Mouse (Mus musculus): ENCODE results near the gene Fkbp5. TPM values are rescaled to one million over a fixed set of nuclear protein-coding genes. Genes with fewer than 3 reads are reported as not detected.

Fkbp5 gene
- polyA plus RNA-seq, 1 experiment from 2014 or later, result 8.3 TPM

- no peaks in the 10 kb centered on the region for H3K4me1 ChIP-seq (ENCODE audit: insufficient read depth)
- no peak overlapping the region for H3K9ac ChIP-seq
- TF ChIP-seq CTCF (IDR thresholded peaks at IDR 0.05; ENCODE audit: low read depth), result peak; percentile 42; the same call in 1 of the 2 replicates
- no peak for ATAC-seq (ENCODE audit: insufficient read depth)
- H3K27ac ChIP-seq (ENCODE audit: low read depth), result no peak overlapping the region
- no peak overlapping the region for H3K4me2 ChIP-seq
- 61% methylated on average over 3 of the region's 3 CpGs for WGBS
- no peaks in the 10 kb centered on the region for H3K36me3 ChIP-seq (ENCODE audit: insufficient read depth)
- H3K4me3 ChIP-seq (ENCODE audit: low read depth, low read length), result no peak overlapping the region
- no peaks in the 10 kb centered on the region for H3K9me3 ChIP-seq (ENCODE audit: low read depth, low read length)
- no peak for DNase-seq
- H3K27me3 ChIP-seq (ENCODE audit: insufficient read depth, low read length), result no peaks in the 10 kb centered on the region
These were observed 41.6 kb downstream of the Fkbp5 start for GRCm38 (mm10) chr17:28475593-28476325.

GRCm38 (mm10) chr17:28472696-28473095 lies 44.6 kb downstream of the Fkbp5 start:
- Histone ChIP-seq H3K9ac (no peak overlapping the region), H3K4me2 (no peak overlapping the region), H3K27me3 (ENCODE audit: insufficient read depth, low read length) (no peaks in the 10 kb centered on the region), H3K4me3 (ENCODE audit: low read depth, low read length) (no peak overlapping the region), H3K9me3 (ENCODE audit: low read depth, low read length) (no peaks in the 10 kb centered on the region), H3K27ac (ENCODE audit: low read depth) (no peak overlapping the region), H3K4me1 (ENCODE audit: insufficient read depth) (no peaks in the 10 kb centered on the region), H3K36me3 (ENCODE audit: insufficient read depth) (no peaks in the 10 kb centered on the region)
- no peak for DNase-seq
- WGBS, result 48% methylated on average over 5 of the region's 5 CpGs
- ATAC-seq (ENCODE audit: insufficient read depth), result no peak
- no peak for TF ChIP-seq CTCF (IDR thresholded peaks at IDR 0.05; ENCODE audit: low read depth)

GRCm38 (mm10) chr17:28470876-28471275 lies 46.5 kb downstream of the Fkbp5 start:
- DNase-seq (no peak), ATAC-seq (ENCODE audit: insufficient read depth) (no peak)
- no peaks in the 10 kb centered on the region for H3K36me3 ChIP-seq (ENCODE audit: insufficient read depth)
- no peak overlapping the region for H3K4me2 ChIP-seq
- H3K9me3 ChIP-seq (ENCODE audit: low read depth, low read length), result no peaks in the 10 kb centered on the region
- no peak overlapping the region for H3K4me3 ChIP-seq (ENCODE audit: low read depth, low read length)
- no peak overlapping the region for H3K27ac ChIP-seq (ENCODE audit: low read depth)
- H3K4me1 ChIP-seq (ENCODE audit: insufficient read depth), result no peaks in the 10 kb centered on the region
- no peak overlapping the region for H3K9ac ChIP-seq
- 80% methylated on average over 6 of the region's 6 CpGs for WGBS
- no peaks in the 10 kb centered on the region for H3K27me3 ChIP-seq (ENCODE audit: insufficient read depth, low read length)
- no peak for TF ChIP-seq CTCF (IDR thresholded peaks at IDR 0.05; ENCODE audit: low read depth)

GRCm38 (mm10) chr17:28467749-28468148 lies 49.6 kb downstream of the Fkbp5 start:
- DNase-seq, result peak; percentile 39
- Histone ChIP-seq H3K9ac (no peak overlapping the region), H3K4me1 (ENCODE audit: insufficient read depth) (no peaks in the 10 kb centered on the region), H3K36me3 (ENCODE audit: insufficient read depth) (no peaks in the 10 kb centered on the region), H3K4me3 (ENCODE audit: low read depth, low read length) (no peak overlapping the region), H3K9me3 (ENCODE audit: low read depth, low read length) (no peaks in the 10 kb centered on the region), H3K4me2 (peak overlapping the region; percentile 18), H3K27ac (ENCODE audit: low read depth) (no peak overlapping the region), H3K27me3 (ENCODE audit: insufficient read depth, low read length) (no peaks in the 10 kb centered on the region)
- TF ChIP-seq CTCF (IDR thresholded peaks at IDR 0.05; ENCODE audit: low read depth), result no peak
- 55% methylated on average over 11 of the region's 11 CpGs for WGBS
- ATAC-seq (ENCODE audit: insufficient read depth), result no peak

- no peak for TF ChIP-seq CTCF (IDR thresholded peaks at IDR 0.05; ENCODE audit: low read depth)
- no peak overlapping the region for H3K27ac ChIP-seq (ENCODE audit: low read depth)
- H3K9me3 ChIP-seq (ENCODE audit: low read depth, low read length), result no peaks in the 10 kb centered on the region
- no peaks in the 10 kb centered on the region for H3K27me3 ChIP-seq (ENCODE audit: insufficient read depth, low read length)
- H3K4me3 ChIP-seq (ENCODE audit: low read depth, low read length), result no peak overlapping the region
- WGBS, result 63% methylated on average over 4 of the region's 4 CpGs
- no peak overlapping the region for H3K9ac ChIP-seq
- H3K4me1 ChIP-seq (ENCODE audit: insufficient read depth), result no peaks in the 10 kb centered on the region
- no peaks in the 10 kb centered on the region for H3K36me3 ChIP-seq (ENCODE audit: insufficient read depth)
- H3K4me2 ChIP-seq, result no peak overlapping the region
- no peak for ATAC-seq (ENCODE audit: insufficient read depth)
- no peak for DNase-seq
These were observed 51.4 kb downstream of the Fkbp5 start for GRCm38 (mm10) chr17:28465968-28466367.

GRCm38 (mm10) chr17:28463701-28464443 lies 53.5 kb downstream of the Fkbp5 start:
- H3K36me3 ChIP-seq (ENCODE audit: insufficient read depth), result no peaks in the 10 kb centered on the region
- 67% methylated on average over 7 of the region's 7 CpGs for WGBS
- no peak for DNase-seq
- H3K4me1 ChIP-seq (ENCODE audit: insufficient read depth), result no peaks in the 10 kb centered on the region
- H3K9me3 ChIP-seq (ENCODE audit: low read depth, low read length), result no peaks in the 10 kb centered on the region
- H3K4me3 ChIP-seq (ENCODE audit: low read depth, low read length), result no peak overlapping the region
- no peak for ATAC-seq (ENCODE audit: insufficient read depth)
- no peak overlapping the region for H3K4me2 ChIP-seq
- H3K27ac ChIP-seq (ENCODE audit: low read depth), result no peak overlapping the region
- H3K9ac ChIP-seq, result no peak overlapping the region
- no peak for TF ChIP-seq CTCF (IDR thresholded peaks at IDR 0.05; ENCODE audit: low read depth)
- H3K27me3 ChIP-seq (ENCODE audit: insufficient read depth, low read length), result no peaks in the 10 kb centered on the region

- TF ChIP-seq CTCF (IDR thresholded peaks at IDR 0.05; ENCODE audit: low read depth), result no peak
- H3K27ac ChIP-seq (ENCODE audit: low read depth), result no peak overlapping the region
- DNase-seq (no peak), ATAC-seq (ENCODE audit: insufficient read depth) (no peak)
- 92% methylated on average over 1 of the region's 1 CpGs for WGBS
- no peaks in the 10 kb centered on the region for H3K36me3 ChIP-seq (ENCODE audit: insufficient read depth)
- no peak overlapping the region for H3K4me2 ChIP-seq
- H3K27me3 ChIP-seq (ENCODE audit: insufficient read depth, low read length), result no peaks in the 10 kb centered on the region
- H3K4me3 ChIP-seq (ENCODE audit: low read depth, low read length), result no peak overlapping the region
- no peaks in the 10 kb centered on the region for H3K9me3 ChIP-seq (ENCODE audit: low read depth, low read length)
- no peaks in the 10 kb centered on the region for H3K4me1 ChIP-seq (ENCODE audit: insufficient read depth)
- H3K9ac ChIP-seq, result no peak overlapping the region
These were observed 56.9 kb downstream of the Fkbp5 start for GRCm38 (mm10) chr17:28460388-28460787.

Data from lung, embryonic 14.5 days (tissue).